Mouse (Mus musculus): ENCODE measurements around the gene Epb41l4b.

DNA sequence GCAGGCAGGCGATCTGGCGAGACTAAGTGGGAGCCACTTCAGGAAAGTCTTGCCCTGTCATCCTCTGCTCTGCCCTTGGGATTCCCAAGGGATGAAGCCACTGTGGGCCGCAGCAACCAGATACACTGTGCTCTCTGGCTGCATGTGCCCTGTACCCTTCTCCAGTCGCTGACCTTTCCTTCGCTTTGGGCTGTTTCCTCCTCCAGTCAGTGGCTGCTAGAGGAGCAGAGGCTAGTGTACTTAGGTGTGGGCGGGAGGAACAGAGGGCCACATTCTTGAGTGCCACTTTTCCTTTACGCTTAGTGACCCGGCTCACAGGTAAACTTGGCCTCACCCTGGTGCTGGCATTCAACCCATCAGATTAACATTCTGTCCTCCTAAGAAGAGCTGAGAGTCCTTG lies 10.6 kb upstream of the Epb41l4b start:
- TF ChIP-seq ZKSCAN1 (IDR thresholded peaks at IDR 0.05; ENCODE audit: borderline replicate concordance, low read depth, low read length) (no peak), SIN3A (IDR thresholded peaks at IDR 0.05; ENCODE audit: low read length) (no peak), CTCF (conservative IDR thresholded peaks at IDR 0.05 in 1 of 2, IDR thresholded peaks at IDR 0.05 in 1 of 2; ENCODE audit: low read depth in 2 of 2, low read length in 2 of 2) (no peak), EP300 (IDR thresholded peaks at IDR 0.05; ENCODE audit: low read length) (no peak), CHD2 (IDR thresholded peaks at IDR 0.05; ENCODE audit: low read length) (no peak), BHLHE40 (IDR thresholded peaks at IDR 0.05; ENCODE audit: low read depth, low read length) (no peak), ZC3H11A (IDR thresholded peaks at IDR 0.05; ENCODE audit: low read depth, low read length) (no peak)

Data from CH12.LX (cell line).